Mouse (Mus musculus): ENCODE measurements around the gene Mfap1a. TPM values are rescaled to one million over a fixed set of nuclear protein-coding genes. Genes with fewer than 3 reads are reported as not detected.
A peak's percentile ranks its signal among the peaks of the same experiment; 100 is the strongest.
"Not testable (repeated sequence)": the region's sequence is repeated elsewhere in the genome, so short reads cannot be mapped to it uniquely, and the experiment has no call there.

The Mfap1a gene
- polyA plus RNA-seq, 1 experiment from 2014 or later = 18.6 TPM

DNA sequence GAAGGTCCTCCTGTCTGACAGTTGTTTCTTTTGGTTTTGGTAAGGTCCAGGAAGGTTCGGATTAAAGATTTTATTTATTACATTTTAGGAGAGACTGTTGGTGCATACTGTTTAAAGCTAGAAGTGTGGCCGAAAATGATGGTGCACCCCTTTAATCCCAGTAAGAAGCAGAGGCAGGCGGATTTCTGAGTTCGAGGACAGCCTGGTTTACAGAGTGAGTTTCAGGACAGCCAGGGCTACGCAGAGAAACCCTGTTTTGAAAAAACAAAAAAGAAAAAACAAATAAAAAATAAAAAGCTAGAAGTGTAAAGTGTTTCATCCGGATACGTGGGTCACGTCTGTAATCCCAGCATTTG, 32.3 kb downstream of the Mfap1a start:
- Histone ChIP-seq H3K4me3 (peak overlapping the region; percentile 80), H3K9me3 (replicated peaks) (no peaks in the 10 kb centered on the region), H3K36me3 (peaks cover 8% of the 10 kb centered on the region; the same call in 1 of the 2 replicates), H3K27me3 (replicated peaks) (no peaks in the 10 kb centered on the region), H3K4me2 (peak overlapping the region; percentile 97), H3K27ac (ENCODE audit: poor library complexity, severe bottlenecking) (peak overlapping the region; percentile 58; the same call in 1 of the 2 replicates), H3K4me1 (replicated peaks) (peaks cover 3% of the 10 kb centered on the region; the same call in 1 of the 2 replicates), H3K9ac (peak overlapping the region; percentile 83; the same call in 1 of the 2 replicates)
- ATAC-seq (ENCODE audit: insufficient number of reproducible peaks, low FRiP score) = peak; percentile 16
- WGBS = 30% methylated on average over 8 of the region's 8 CpGs

DNA sequence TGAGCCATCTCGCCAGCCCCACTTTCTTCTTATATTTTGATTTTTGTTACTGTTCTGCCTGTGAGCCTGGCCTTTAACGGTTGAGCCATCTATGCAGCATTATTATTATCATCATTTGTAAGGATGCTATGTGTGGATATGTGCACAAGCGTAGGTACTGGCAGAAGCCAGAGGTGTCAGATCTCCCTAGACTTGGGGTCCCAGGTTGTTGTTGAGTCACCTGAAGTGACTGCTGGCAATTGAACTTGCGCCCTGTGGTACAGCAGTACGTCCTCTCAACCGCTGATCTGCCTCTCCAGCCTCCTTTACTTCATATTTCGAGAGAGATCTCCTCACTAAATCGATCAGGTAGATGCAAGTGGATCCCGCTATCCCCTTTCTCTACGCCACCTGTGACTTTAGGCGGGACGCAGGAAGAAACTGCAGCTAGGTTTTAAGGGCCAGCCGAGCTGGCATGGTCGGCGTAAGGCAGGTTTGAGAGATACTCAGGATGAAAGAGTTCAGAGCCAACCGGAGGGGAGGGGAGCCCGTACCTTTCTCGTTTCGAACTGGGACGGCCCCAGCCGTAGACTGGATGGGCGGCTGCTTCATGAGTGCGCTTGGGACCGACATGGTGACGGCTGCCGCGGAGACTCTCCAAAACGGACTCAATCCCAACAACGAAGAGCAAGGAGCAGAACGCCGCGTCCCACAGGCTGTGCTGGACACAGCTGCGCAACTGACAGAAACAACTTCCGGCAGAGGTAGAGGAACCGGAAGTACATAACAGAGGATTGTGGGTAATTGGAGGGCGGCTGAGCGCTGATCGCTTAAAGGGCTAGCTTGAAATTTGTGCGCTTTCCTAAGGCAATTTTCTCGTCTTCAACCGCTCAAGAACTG, 32.9 kb downstream of the Mfap1a start, which contains the start of gene Mfap1b:
Gene Mfap1b, minus strand, starts transcription at position 767 of the 879 bp plus-strand sequence.
- H3K27me3 ChIP-seq (replicated peaks); H3K36me3 ChIP-seq; H3K4me1 ChIP-seq (replicated peaks); H3K9me3 ChIP-seq (replicated peaks): not testable (repeated sequence)
- ATAC-seq (ENCODE audit: insufficient number of reproducible peaks, low FRiP score) = peak; percentile 92
- peak within 1 kb of the TSS; percentile 83 for H3K9ac ChIP-seq
- H3K4me2 ChIP-seq = peak within 1 kb of the TSS; percentile 97
- H3K27ac ChIP-seq (ENCODE audit: poor library complexity, severe bottlenecking) = peak within 1 kb of the TSS; percentile 58
- H3K4me3 ChIP-seq = peak within 1 kb of the TSS; percentile 80
- 4% methylated on average over 41 of the region's 41 CpGs for WGBS

DNA sequence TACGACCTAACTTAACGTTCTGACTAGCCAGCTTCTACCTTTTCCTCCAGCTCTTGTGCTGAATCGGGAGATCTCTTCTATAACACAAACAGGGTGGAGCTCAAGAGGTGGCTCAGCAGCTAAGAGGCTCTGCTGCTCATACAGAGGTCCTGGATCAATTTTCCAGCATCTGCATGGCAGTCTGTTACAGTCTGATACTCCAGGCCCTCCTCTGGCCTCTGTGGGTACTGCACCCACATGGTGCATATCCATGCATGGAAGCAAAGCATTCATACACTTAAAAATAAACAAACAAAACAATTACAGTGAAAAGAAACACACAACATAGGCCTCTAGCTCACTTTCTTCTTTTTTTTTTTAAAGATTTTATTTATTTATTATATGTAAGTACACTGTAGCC, 33.7 kb downstream of the Mfap1a start:
- H3K36me3 ChIP-seq; H3K27ac ChIP-seq (ENCODE audit: poor library complexity, severe bottlenecking); ATAC-seq (ENCODE audit: insufficient number of reproducible peaks, low FRiP score); H3K4me3 ChIP-seq; H3K4me1 ChIP-seq (replicated peaks); H3K9me3 ChIP-seq (replicated peaks); H3K27me3 ChIP-seq (replicated peaks); H3K9ac ChIP-seq: not testable (repeated sequence)
- H3K4me2 ChIP-seq = peak overlapping the region; percentile 97; the same call in 1 of the 2 replicates
- 89% methylated on average over 3 of the region's 3 CpGs for whole genome bisulfite sequencing

DNA sequence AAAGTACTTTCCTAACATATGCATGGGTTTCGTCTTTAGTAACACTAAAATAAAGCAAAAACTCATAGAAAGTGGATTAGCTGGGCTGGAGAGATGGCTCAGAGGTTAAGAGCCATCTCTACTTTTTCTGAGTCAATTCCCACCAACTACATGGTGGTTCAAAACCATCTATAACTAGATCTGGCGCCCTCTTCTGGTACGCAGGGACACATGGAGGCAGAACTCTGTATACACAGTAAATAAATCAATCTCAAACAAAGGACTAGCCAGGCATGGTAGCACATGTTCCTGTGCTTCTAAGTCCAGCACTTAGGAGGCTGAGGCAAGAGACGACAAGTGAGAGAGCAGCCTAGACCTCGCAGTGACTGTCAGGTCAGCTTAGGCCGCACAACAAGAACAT, 37.5 kb downstream of the Mfap1a start:
- H3K4me1 ChIP-seq (replicated peaks); H3K36me3 ChIP-seq; H3K9ac ChIP-seq; ATAC-seq (ENCODE audit: insufficient number of reproducible peaks, low FRiP score); H3K4me3 ChIP-seq; H3K4me2 ChIP-seq; H3K27ac ChIP-seq (ENCODE audit: poor library complexity, severe bottlenecking); H3K27me3 ChIP-seq (replicated peaks); H3K9me3 ChIP-seq (replicated peaks): not testable (repeated sequence)
- WGBS = 84% methylated on average over 4 of the region's 6 CpGs

GRCm38 (mm10) chr2:121460071-121460470, 46.4 kb downstream of the Mfap1a start:
- Histone ChIP-seq H3K9me3 (replicated peaks) (no peaks in the 10 kb centered on the region), H3K4me1 (replicated peaks) (peaks cover 4% of the 10 kb centered on the region), H3K27ac (ENCODE audit: poor library complexity, severe bottlenecking) (no peak overlapping the region), H3K27me3 (replicated peaks) (no peaks in the 10 kb centered on the region), H3K9ac (no peak overlapping the region), H3K36me3 (peaks cover 18% of the 10 kb centered on the region), H3K4me3 (no peak overlapping the region), H3K4me2 (no peak overlapping the region)
- ATAC-seq (ENCODE audit: insufficient number of reproducible peaks, low FRiP score) = no peak
- 72% methylated on average over 2 of the region's 2 CpGs for WGBS

DNA sequence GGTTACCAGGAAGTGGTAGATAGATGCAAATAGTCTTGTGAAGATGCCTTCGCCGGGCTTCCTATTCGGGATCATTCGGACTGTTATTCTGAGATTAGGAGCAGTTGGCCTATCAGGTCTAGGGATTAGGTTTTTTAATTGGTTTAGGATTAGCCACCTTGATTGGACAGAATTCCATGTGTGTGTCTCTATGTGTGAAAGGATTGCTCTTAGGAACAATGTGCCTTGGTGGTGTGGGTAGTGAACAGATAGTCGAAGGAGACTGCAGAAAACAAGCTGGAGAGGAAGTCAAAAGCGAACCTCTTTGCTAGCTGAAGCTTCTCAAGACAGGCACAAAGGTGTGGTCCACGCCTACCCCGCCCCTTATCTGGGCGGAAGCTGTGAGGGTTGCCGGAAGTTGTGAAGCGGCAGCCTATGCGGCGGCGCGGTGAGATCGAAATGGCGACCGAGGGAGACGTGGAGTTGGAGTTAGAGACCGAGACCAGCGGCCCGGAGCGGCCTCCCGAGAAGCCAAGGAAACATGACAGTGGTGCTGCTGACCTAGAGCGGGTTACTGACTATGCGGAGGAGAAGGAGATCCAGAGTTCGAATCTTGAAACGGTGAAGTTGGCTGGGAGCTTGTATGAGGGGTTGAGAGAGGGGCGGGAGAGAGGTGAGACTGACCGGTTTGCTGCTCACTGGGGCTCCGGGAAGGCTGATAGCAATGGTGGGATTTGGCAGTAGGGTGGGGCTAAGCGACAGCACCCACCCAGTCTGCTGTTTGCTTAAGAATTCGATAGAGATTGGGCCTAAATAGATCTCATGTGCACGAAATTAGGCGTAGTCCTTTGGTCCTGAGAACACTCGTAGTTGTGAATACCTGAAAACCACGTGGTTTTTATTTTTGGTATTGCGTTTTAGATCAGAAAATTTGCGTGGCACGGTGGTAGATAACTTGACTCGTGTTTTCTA, 49.5 kb downstream of the Mfap1a start, which contains the start of gene Serinc4:
Gene Serinc4, minus strand, starts transcription at position 90 of the 951 bp plus-strand sequence.
- Histone ChIP-seq H3K4me1 (replicated peaks) (peaks cover 25% of the 10 kb centered on the region), H3K4me3 (peak within 1 kb of the TSS; percentile 70), H3K9ac (peak within 1 kb of the TSS; percentile 83), H3K36me3 (peaks cover 42% of the 10 kb centered on the region), H3K9me3 (replicated peaks) (no peaks in the 10 kb centered on the region), H3K4me2 (peak within 1 kb of the TSS; percentile 74), H3K27ac (ENCODE audit: poor library complexity, severe bottlenecking) (peak within 1 kb of the TSS; percentile 81), H3K27me3 (replicated peaks) (no peaks in the 10 kb centered on the region)
- 2% methylated on average over 41 of the region's 41 CpGs for WGBS
- peak; percentile 89 for ATAC-seq (ENCODE audit: insufficient number of reproducible peaks, low FRiP score)

GRCm38 (mm10) chr2:121455534-121455933, 50.9 kb downstream of the Mfap1a start:
- no peak for ATAC-seq (ENCODE audit: insufficient number of reproducible peaks, low FRiP score)
- Histone ChIP-seq H3K4me3 (no peak overlapping the region), H3K4me1 (replicated peaks) (peaks cover 36% of the 10 kb centered on the region), H3K36me3 (peaks cover 47% of the 10 kb centered on the region), H3K27ac (ENCODE audit: poor library complexity, severe bottlenecking) (no peak overlapping the region), H3K27me3 (replicated peaks) (no peaks in the 10 kb centered on the region), H3K9me3 (replicated peaks) (no peaks in the 10 kb centered on the region), H3K9ac (no peak overlapping the region), H3K4me2 (no peak overlapping the region)
- WGBS = 78% methylated on average over 5 of the region's 5 CpGs

DNA sequence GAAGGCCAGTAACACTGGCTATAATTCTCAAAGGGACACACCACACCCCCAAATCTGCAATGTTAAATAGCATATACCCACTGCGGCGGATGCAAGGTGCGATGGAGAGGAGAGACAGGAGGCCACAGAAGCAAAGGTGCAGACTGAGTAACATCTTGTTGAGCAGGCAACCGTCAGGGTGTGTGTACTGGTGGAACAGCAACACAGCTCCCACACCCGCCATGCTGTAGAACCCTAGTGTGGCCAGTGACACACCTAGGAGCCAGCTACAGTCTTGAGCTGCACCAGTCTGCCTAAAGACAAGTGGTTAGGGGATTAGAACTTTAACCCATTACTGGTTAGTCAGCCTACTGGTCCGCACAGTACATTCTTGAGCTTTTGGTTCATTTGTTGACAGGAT, 52.5 kb downstream of the Mfap1a start:
- Histone ChIP-seq H3K4me2 (peak overlapping the region; percentile 34), H3K27ac (ENCODE audit: poor library complexity, severe bottlenecking) (peak overlapping the region; percentile 79), H3K27me3 (replicated peaks) (no peaks in the 10 kb centered on the region), H3K9me3 (replicated peaks) (no peaks in the 10 kb centered on the region), H3K9ac (no peak overlapping the region), H3K36me3 (peaks cover 39% of the 10 kb centered on the region), H3K4me3 (no peak overlapping the region), H3K4me1 (replicated peaks) (peaks cover 39% of the 10 kb centered on the region)
- no peak for ATAC-seq (ENCODE audit: insufficient number of reproducible peaks, low FRiP score)
- 81% methylated on average over 6 of the region's 6 CpGs for WGBS

- peaks cover 33% of the 10 kb centered on the region for H3K36me3 ChIP-seq
- no peak within 1 kb of the TSS for H3K4me3 ChIP-seq
- H3K4me2 ChIP-seq = peak within 1 kb of the TSS; percentile 34
- 57% methylated on average over 4 of the region's 4 CpGs for WGBS
- no peaks in the 10 kb centered on the region for H3K9me3 ChIP-seq (replicated peaks)
- peak within 1 kb of the TSS; percentile 79 for H3K27ac ChIP-seq (ENCODE audit: poor library complexity, severe bottlenecking)
- H3K4me1 ChIP-seq (replicated peaks) = peaks cover 40% of the 10 kb centered on the region
- no peaks in the 10 kb centered on the region for H3K27me3 ChIP-seq (replicated peaks)
- no peak within 1 kb of the TSS for H3K9ac ChIP-seq
- no peak for ATAC-seq (ENCODE audit: insufficient number of reproducible peaks, low FRiP score)
Measured at GRCm38 (mm10) chr2:121452990-121453389, 53.5 kb downstream of the Mfap1a start, which contains the start of gene Hypk. Gene Hypk (plus strand): TSS chr2:121453290.

- Histone ChIP-seq H3K4me1 (replicated peaks) (peaks cover 46% of the 10 kb centered on the region), H3K4me2 (peak overlapping the region; percentile 34), H3K36me3 (peaks cover 33% of the 10 kb centered on the region), H3K9ac (no peak overlapping the region), H3K27me3 (replicated peaks) (no peaks in the 10 kb centered on the region), H3K27ac (ENCODE audit: poor library complexity, severe bottlenecking) (peak overlapping the region; percentile 79), H3K9me3 (replicated peaks) (no peaks in the 10 kb centered on the region), H3K4me3 (no peak overlapping the region)
- 64% methylated on average over 4 of the region's 4 CpGs for WGBS
- ATAC-seq (ENCODE audit: insufficient number of reproducible peaks, low FRiP score) = no peak
Measured at GRCm38 (mm10) chr2:121452361-121452760, 54.1 kb downstream of the Mfap1a start.

GRCm38 (mm10) chr2:121450093-121450492, 56.4 kb downstream of the Mfap1a start:
- under 1% methylated on average over 7 of the region's 7 CpGs for WGBS
- H3K36me3 ChIP-seq = peaks cover 33% of the 10 kb centered on the region

More at GRCm38 (mm10) chr2:121450093-121450492, 56.4 kb downstream of the Mfap1a start:
- ATAC-seq (ENCODE audit: insufficient number of reproducible peaks, low FRiP score) = no peak
- H3K27ac ChIP-seq (ENCODE audit: poor library complexity, severe bottlenecking) = peak overlapping the region; percentile 98
- H3K27me3 ChIP-seq (replicated peaks) = no peaks in the 10 kb centered on the region
- H3K4me1 ChIP-seq (replicated peaks) = peaks cover 42% of the 10 kb centered on the region
- peak overlapping the region; percentile 90 for H3K4me3 ChIP-seq
- no peaks in the 10 kb centered on the region for H3K9me3 ChIP-seq (replicated peaks)
- H3K4me2 ChIP-seq = peak overlapping the region; percentile 86
- peak overlapping the region; percentile 96 for H3K9ac ChIP-seq
